Mouse (Mus musculus): ENCODE measurements around the gene Calhm5. TPM values are rescaled to one million over a fixed set of nuclear protein-coding genes. Genes with fewer than 3 reads are reported as not detected.
A peak's percentile ranks its signal among the peaks of the same experiment; 100 is the strongest.

The Calhm5 gene
- total RNA-seq (2021) = 1 to 10 TPM; 3.4 to 3.9 TPM
- long read RNA-seq, experiment 1, full-length matches to known transcripts = 8 of 10 reads
- long read RNA-seq, experiment 1, partial matches to known transcripts = 0 of 10 reads
- long read RNA-seq, experiment 1, other reads (novel, unspliced or antisense) = 2 of 10 reads
- long read RNA-seq, experiment 2, full-length matches to known transcripts = 7 of 9 reads
- long read RNA-seq, experiment 2, partial matches to known transcripts = 0 of 9 reads
- long read RNA-seq, experiment 2, other reads (novel, unspliced or antisense) = 2 of 9 reads

DNA sequence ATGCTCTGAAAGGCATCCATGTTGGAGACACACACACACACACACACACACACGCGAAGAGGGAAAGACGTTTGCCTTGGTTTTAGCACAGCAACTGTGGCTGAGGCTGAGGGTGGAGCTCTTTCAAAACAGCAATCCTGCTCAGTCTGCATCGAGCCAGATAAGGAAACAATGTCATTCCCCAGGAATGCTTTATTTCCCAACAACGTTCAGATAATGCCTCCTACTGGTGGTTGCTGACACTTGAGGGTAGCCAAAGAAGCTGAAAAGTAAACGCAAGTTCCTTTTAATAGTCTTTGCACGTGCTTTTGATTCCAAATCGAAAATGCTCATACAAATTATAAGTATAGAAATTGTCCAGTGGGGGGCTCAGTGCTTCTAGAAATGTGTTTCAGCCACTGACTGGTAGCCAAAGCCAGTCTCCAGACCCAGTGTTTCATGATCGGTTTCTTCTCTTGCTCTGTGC is at the start of gene Calhm5:
Gene Calhm5, minus strand, starts transcription at position 102 of the 466 bp plus-strand sequence.
- DNase-seq (ENCODE audit: low spot score in 2 of 2) = peak; percentile 32 to 58

DNA sequence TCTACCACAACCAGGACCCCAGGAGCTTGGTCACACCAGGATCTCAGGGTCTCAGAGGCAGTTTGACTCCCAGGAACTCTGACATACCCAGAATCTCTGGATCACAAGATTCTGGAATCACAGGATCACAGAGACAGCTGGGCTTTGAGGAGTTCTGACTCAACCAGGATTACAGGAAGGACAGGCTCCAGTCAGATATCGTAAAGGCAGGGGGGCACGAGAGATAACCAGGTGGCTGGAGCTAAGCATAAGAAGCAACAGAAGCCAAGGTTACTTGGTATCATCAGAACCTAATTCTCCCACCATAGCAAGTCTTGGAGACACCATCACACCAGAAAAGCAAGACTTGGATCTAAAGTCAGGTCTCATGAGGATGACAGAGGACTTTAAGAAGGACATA is 45.4 kb upstream of the Calhm5 start:
- no peak for DNase-seq (ENCODE audit: low spot score in 2 of 2)

DNA sequence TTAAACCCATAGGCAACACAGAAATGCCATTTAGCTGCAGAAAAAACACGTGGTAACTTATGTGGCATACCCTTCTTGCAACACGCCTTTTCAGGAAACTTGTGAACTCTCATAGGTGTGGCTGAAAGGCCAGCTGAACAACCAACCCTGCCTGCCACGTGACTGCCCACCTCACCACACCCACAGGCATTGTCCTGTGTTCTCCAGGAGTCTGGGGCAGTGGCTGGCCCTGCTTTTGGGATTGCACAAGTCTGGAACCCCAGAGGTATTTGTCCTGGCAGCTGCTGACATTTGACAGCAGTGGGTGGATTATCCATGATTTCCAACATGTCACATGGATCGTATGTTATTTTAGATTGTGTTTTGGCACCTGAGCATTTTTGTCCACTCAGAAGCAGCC is 43.4 kb upstream of the Calhm5 start:
- no peak for DNase-seq (ENCODE audit: low spot score in 2 of 2)

DNA sequence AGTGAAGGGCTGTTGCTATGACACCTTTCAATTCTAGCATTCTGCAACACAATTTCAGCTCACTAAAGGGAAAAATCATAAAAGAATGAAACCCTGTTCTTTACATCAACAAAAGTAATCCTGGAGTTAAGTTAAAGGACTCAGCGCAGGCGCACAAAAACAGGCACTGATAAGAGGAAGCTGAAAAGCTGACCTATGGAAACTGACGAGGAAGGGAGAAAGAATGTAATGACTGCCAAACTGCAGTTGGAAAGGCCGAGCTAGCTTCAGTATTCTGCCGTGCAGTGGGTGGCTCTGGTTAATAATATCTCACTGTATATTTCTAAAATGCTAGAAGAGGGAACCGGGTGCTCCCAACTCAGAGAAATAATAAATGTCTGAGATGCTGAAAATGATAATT is 41.7 kb upstream of the Calhm5 start:
- DNase-seq (ENCODE audit: low spot score in 2 of 2) = peak in 1 of 2 experiments; percentile 16

DNA sequence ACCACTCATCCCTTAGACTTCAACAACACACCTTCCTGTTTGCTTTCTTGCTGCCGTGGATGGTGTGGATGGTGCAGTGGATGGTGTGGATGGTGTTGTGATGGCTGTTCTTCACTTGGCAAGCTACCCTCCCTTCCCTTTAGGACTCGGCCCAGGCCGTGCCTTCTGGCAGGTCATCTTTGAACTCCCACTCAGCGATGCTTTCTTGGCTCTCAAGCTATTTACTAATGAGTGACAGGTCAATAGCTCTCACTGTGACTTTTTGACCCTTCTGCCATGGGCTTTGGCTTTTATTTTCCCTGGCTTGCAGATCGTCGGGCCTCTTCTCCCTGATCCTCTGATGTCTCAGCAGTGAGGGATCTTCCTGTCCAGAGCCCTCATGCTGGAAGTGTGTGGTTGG is 40.1 kb upstream of the Calhm5 start:
- no peak for DNase-seq (ENCODE audit: low spot score in 2 of 2)

DNA sequence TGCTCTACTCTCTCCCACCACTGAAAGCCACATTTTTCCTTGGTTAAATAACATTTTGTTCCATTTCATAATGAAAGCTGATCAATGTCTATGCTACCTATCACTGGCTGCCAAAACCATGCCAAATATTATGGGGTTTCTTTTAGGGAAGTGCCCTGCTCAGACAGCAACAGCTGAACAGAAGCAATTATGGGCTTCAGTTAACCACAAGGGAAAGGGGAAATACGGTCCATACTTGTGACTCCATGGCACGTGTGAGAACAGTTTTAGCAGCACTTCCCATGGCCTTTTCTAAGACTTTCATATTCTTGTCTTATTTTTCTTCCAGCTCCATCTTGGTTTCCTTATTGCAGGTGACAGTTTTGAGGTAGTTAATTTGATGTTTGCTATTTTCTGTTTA is 35.0 kb upstream of the Calhm5 start:
- DNase-seq (ENCODE audit: low spot score in 2 of 2) = no peak

DNA sequence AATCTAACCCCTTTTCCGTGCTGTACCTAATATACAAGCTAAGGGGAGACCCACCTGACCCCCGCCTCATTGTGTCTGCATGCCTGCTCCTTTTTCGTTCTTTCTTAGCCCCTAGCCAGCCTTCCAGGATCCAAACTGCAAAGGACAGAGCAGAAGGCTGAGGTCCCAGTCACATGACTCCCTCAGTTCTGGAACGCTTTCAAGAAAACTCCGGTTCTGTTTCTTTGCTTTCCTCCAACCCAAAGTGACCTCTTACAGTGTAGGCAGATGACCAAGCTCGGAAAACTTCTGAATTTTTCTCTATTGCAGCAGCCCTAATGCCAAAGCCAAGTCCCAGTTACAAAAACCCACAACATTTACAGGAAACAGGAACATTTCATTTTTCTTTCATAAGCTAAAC is 32.1 kb upstream of the Calhm5 start:
- no peak for DNase-seq (ENCODE audit: low spot score in 2 of 2)

DNA sequence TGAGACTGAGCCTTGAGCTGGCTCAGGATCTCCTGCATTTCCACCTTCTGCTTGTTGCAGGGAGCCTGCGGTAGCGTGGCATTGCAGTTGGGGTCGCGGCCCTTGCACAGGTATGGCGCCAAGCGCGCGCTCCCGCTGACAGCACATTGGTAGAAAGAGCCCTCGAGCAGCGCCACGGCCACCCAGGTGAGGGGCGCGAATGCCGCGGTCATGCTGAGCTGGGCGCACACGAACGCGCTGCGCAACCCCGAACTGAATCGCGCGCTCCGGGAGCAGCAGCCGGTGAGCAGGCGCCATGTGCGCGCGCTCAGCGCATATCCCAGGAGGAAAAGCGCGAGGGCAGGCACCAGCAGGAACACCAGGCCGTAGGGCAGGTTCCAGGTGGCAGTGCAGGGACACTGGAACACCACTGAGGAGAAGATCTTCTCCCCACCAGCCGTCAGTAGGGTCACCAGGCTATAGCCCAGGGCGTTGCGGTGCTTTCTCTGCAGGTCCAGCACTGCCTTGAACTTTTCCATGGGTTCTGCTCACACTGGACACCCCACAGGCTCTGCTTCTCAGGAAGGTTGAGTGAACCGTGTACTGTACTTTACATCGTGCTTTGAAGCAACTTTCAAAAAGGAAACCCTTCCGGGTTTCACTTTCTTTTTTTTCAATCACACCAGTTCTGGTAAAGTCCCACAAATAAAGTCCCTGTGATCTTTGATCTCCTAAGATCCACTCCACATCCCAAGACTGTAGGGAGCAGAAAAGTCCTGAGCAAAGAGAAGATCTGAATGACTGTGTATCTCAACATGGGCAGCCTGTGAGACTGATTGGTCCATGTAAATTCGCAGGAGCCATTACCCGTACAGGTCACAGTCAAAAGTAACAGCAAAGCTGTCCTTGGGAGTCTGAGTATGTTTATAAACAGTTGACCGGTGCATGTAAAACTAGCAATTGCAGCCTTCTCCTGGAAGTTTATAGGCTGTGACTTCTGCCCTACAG is 31.4 kb upstream of the Calhm5 start, which contains the start of gene Calhm6:
Gene Calhm6, minus strand, starts transcription at position 593 of the 987 bp plus-strand sequence.
- DNase-seq (ENCODE audit: low spot score in 2 of 2) = peak; percentile 18 to 38

DNA sequence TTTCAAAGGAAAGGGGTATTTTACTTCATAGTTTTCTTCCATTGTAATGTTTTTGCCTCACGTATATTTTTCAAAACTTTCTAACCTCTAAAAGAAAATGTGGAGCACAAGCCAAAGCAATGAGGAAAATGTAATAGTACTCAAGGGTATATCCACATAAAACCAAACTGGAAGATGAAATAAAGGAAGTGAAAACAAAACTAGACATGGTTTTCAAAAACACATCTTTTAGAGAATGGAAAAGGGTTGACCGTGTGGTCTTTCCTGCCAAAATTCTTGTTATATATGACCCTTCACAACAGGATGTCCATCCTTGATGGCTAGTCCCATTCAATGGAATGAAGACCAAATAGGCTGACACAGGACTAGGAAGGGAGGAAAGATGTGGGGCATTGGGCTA is 22.1 kb upstream of the Calhm5 start:
- DNase-seq (ENCODE audit: low spot score in 2 of 2) = no peak

DNA sequence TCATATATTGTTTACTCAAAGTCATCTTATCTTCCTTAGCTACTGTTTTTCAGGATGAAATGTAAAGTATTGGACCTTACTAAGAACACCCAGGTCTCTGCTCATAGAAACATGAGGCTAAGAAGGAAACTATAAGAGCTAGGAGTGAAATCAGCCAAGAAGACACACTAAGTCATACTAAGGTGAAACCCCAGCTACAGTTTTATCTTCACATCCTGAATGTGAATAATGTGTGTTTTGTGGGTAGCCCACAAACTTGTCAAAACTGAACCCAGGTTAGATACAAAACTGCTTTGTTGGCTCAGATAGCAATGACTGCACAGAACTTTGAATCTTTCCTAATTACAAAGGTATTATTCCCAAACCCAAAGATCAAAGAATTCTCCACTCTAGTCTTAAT is 21.5 kb upstream of the Calhm5 start:
- DNase-seq (ENCODE audit: low spot score in 2 of 2) = no peak

DNA sequence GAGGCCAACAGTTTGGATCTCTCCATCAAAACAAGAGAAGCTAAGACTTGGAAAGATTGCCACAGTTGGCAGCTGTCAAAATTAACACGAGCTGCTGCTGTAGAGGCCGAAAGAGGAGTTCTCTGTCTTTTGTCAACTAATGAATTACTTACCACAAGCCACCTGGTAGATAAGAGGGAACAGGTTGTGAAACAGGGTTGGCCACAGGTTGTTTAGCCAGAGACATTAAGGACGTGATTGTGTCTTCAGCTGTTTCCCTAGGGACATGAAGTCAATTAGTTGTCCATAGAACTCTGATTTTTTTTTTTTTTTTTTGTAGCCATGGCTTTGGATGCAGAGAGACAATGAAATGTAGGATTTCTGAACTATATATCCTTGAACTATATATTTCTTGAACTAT is 20.8 kb upstream of the Calhm5 start:
- DNase-seq (ENCODE audit: low spot score in 2 of 2) = no peak

DNA sequence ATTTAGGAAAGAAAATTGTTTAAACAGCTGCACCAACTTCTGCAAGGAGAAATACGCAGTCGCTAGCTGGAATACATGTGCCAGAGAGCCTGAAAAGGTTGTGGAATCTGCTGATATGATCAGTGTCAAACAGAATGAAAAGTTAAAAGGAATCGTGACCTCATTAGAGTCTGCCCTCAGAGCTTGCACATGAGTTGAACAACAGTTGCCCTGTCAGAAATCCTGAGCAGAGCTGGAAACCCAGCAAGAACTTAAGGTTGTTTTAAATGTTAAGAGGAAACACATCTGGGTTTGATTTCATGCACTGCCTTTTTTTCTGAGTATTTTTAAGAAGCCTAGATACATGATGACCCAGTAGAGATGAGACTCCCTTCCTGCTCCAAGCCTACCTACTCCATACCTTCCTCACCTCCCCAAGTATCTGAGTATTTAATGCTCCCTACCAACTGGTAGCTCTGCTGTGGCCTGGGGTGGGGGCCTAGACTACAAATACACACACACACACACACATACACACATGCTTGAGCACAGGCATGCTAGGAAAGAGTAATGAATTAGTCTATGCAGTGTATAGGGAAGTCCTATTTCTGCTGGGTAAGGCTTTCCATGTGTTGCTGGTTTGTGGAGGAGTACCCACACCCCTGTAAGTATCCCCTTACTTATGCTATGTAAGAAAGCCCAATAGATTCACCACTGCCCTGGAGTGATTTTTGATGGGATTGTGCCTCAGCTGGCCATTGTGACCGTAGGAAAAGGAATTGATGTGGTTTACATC is 15.8 kb upstream of the Calhm5 start:
- DNase-seq (ENCODE audit: low spot score in 2 of 2) = no peak

DNA sequence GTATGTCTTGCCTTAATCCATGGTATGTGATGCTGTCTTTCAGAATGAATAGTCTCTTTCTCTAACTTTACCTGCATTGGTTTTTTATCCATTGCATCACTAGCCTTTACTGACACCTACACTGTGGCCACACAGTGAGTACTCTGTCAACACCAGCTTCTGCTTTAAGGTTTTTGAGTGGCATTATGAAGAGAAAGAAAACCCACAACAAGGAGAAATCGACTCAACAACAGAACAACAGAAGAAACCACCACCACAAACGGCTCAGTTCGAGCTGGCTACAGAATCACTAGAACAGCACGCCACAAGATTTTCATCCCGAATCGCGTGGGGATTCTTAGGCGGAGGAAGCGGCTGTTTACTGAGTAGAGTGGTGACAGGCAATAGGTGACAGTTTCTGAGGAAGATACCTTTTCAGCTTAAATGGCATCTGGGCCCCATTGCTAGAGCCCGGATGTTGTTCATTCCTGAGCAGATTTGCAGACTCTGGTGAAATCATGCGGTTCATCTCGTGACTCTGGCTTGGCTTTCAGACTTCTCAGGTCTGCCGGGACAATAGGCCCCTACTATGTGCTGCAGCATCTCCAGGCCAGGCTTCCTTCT is 14.6 kb upstream of the Calhm5 start:
- DNase-seq (ENCODE audit: low spot score in 2 of 2) = no peak

DNA sequence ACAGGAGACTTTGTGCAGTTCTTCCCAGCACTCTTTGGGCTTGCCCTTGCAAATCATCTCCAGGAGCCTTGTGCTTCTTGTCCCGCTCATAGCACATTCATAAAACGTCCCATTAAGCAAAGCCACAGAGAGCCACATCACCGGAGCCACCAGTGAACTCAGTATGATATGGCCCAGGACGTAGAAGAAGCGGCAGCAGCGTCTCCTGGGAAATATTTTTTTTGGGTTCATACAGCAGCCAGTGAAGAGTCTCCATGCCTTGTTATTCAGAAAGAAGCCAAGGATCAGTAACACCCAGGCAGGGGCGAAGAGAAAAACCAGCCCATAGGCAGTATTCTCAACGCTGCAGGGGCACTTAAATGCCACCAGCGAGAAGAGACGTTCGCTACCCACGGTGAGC is 355 bp downstream of the Calhm5 start:
- DNase-seq (ENCODE audit: low spot score in 2 of 2) = peak in 1 of 2 experiments; percentile 4

DNA sequence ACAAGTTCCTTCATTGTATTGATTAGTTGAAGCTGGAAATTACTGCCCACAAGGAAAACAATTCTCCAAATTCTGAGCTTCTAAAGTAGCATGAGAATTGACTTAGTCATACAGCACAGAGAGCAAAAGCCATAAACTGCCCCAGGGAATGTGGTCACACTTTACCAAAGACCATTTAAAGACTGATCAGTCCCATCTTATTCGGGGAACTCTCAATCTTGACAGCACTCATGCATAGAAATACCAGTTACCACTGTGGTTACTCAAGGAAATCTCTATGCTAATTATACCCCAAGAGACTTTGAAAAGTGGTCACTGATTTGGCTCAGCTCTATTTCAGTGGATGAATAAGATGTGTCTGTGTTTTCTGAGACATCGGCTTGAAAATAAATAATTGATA is 1.2 kb downstream of the Calhm5 start:
- DNase-seq (ENCODE audit: low spot score in 2 of 2) = no peak

DNA sequence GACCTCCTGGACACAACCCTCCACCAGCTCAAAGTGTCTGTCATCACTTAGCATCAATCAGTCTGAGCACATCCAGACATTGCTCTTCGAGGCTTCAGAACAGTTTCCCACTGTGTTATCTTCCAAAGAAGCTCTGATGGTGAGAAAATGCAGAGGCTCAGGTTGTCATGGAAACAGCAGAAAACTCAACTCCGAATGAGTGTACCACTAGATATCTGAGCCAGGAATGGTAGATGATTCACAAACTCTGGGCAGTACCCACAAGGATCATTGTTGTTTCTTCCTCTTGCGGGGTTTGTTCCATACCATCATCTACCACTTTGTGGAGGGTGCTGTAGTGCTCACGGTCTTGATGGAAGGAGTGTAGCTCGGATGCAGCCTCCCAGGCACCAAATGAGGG is 4.4 kb downstream of the Calhm5 start:
- peak in 1 of 2 experiments; percentile 26 for DNase-seq (ENCODE audit: low spot score in 2 of 2)

DNA sequence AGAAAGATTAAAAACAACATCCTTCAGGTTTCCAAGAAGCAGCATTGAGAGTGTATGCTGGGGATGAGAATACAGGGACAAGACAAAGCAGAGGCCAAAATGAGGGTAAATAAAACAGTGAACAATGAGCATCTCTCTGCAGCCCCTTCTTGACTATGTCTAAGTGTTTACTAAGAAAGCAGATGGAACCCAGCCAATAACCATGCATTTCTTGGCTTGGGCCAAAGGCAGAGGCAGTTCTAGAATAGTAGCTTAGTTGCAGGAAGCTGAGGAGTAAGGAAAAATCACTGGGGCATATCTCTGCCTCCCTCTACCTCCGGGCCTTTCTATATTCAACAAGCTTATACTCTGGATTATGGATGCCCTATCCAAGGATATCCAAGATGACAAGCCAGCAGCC is 5.8 kb downstream of the Calhm5 start:
- DNase-seq (ENCODE audit: low spot score in 2 of 2) = no peak

DNA sequence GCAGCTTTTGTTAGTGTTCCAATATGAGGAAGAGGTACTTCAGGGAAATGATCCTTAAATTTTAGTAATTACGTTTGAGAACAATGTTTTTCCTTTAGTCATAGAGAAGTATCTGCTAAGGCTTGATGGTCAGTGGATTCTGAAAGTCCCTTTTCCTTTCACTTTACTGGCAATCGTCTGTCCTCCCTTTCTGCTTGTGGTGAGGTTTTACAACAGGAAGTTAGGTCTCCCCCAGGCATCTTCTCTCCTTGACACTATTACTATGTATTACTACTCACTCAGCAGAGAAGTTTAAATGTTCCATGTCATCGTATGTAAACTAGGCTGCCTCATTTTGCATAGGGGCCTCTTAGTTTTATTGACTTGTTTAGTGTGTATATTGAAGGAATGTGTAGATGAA is 6.8 kb downstream of the Calhm5 start:
- no peak for DNase-seq (ENCODE audit: low spot score in 2 of 2)

DNA sequence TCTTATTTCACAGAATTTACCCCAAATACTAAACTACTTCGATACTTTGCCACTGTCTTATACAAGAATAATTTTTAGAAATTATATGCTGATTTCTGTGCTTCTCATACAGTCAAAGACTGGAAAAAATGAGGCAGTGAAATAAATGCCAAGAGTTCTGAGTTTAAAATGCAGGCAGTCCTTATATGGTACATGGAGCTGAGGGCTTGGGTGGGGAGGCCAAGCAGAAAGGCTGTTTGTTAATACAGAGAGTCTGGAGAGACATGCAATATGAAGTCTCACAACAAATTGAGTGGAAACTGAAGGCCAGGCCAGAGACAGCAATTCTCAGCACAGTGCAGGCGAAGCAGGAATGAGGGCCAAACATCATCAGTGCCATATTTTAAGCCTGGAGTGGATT is 7.8 kb downstream of the Calhm5 start:
- DNase-seq (ENCODE audit: low spot score in 2 of 2) = no peak

DNA sequence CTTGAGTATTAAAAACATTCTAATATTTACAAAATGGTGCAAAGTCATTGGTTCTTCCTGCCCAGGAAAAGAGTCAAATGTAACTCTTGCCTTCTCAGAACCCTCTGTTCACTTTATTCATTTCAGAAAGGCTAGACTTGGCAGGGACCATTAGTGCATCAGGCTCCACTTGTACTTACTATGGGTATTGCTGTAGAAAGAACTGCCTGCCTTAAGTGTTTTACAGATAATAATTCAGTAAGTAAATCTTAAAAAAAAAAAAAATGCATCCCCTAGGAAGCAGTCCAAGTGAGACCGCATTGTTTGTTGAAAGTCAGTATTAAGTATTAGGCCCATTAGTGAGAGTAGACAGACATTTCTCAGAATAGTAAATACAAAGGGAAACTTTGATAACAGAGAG is 9.8 kb downstream of the Calhm5 start:
- no peak for DNase-seq (ENCODE audit: low spot score in 2 of 2)

Measured in layer of hippocampus, postnatal 14 days (tissue).